Mouse (Mus musculus) forebrain, postnatal 0 days (tissue): Measurements from ENCODE around the gene Nxph1. TPM values are rescaled to one million over a fixed set of nuclear protein-coding genes. Genes with fewer than 3 reads are reported as not detected.

Experiments used
- ATAC-seq: fragments of 200-750 bp; cut with Nextera tagmentation; 2 replicates; pipeline ENCODE4 v1.8.0; 2017; ENCODE audit warnings: mild to moderate bottlenecking, moderate library complexity
- DNase-seq: peaks from one replicate; pipeline ENCODE4 v3.0.0-alpha.2; 2015
- H3K27ac ChIP-seq: fragments of 300-500 bp; sonication (generic); 2 replicates; pipeline ENCODE4 v1.5.1; 2014; ENCODE audit warnings: low read depth, mild to moderate bottlenecking, antibody characterized with exemption, low read length, moderate library complexity, mixed read lengths
- H3K27me3 ChIP-seq: fragments of 300-500 bp; sonication (generic); 2 replicates; pipeline ENCODE4 v1.6.1; 2014; ENCODE audit warnings: mild to moderate bottlenecking, low read length, mixed read lengths; ENCODE audit not compliant: insufficient read depth
- H3K36me3 ChIP-seq: fragments of 300-500 bp; sonication (generic); 2 replicates; pipeline ENCODE4 v1.6.1; 2014; ENCODE audit warnings: mild to moderate bottlenecking, moderate library complexity; ENCODE audit not compliant: insufficient read depth
- H3K4me1 ChIP-seq: fragments of 300-500 bp; sonication (generic); 2 replicates; pipeline ENCODE4 v1.6.1; 2014; ENCODE audit warnings: antibody characterized with exemption; ENCODE audit not compliant: insufficient read depth
- H3K4me2 ChIP-seq: fragments of 300-500 bp; sonication (generic); 2 replicates; pipeline ENCODE4 v1.6.1; 2014; ENCODE audit warnings: low read depth, mild to moderate bottlenecking, moderate library complexity
- H3K4me3 ChIP-seq: fragments of 300-500 bp; sonication (generic); 2 replicates; pipeline ENCODE4 v1.5.1; 2014; ENCODE audit warnings: low read depth, low read length, mixed read lengths
- H3K9ac ChIP-seq: fragments of 300-500 bp; sonication (generic); 2 replicates; pipeline ENCODE4 v1.6.1; 2014; ENCODE audit warnings: mild to moderate bottlenecking
- H3K9me3 ChIP-seq: fragments of 300-500 bp; sonication (generic); 2 replicates; pipeline ENCODE4 v1.6.1; 2016; ENCODE audit warnings: low read length
- CTCF ChIP-seq: sonication (generic); IDR thresholded peaks from 2 replicates; pipeline ENCODE4 v1.5.1; 2016; ENCODE audit warnings: antibody characterized with exemption, control low read depth, low read depth
- WGBS: fragments of 180-500 bp; shearing (Covaris S2); extraction: QIAGEN DNeasy Blood & Tissue Kit; methylation state at CpG from one replicate; pipeline ENCODE4 v1.1.7; 2014; 5-methylcytosine and 5-hydroxymethylcytosine counted together
- polyA plus RNA-seq: library from polyadenylated mRNA; unstranded; fragments of >200 nt; fragmentation: Nextera tagmentation; extraction: Ambion mirVana; gene quantifications from 2 replicates; pipeline ENCODE4 v1.2.1, GENCODE M21; 2015
- total RNA-seq: library from RNA; depleted of rRNA; stranded (reverse); fragments of >200 nt; gene quantifications from 2 replicates; pipeline ENCODE4 v1.2.3, GENCODE M21; 2014; rRNA removed

The Nxph1 gene
- total RNA-seq (50.4 and 59.5 TPM in 2 replicates), polyA plus RNA-seq (67.0 and 78.8 TPM in 2 replicates)

DNA sequence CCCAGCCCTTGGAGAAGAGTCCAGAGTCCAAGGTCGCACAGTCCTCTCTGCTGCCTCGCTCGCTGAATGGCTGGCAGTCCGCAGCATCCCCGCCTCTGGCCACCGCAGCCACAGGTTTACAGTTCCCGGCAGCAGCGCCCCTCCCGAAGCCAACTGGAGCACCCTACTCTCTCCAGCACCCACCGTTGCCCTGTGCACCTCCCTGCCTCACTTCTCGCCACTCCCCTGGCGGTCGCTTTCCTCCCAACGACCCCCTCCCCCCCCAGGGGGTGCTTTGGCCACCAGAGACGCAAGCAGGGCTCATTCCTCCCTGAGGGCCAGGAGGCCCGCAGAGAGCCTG lies at the start of gene Nxph1:
Gene Nxph1 (plus strand): TSS at position 301 of the 340 bp plus-strand sequence.
- peaks cover 33% of the 10 kb centered on the region for H3K27me3 ChIP-seq
- peak within 1 kb of the TSS; percentile 89 for H3K4me2 ChIP-seq
- H3K4me1 ChIP-seq: peaks cover 24% of the 10 kb centered on the region; the same call in 1 of the 2 replicates
- peak within 1 kb of the TSS; percentile 75 for H3K27ac ChIP-seq
- H3K9ac ChIP-seq: peak within 1 kb of the TSS; percentile 54
- ATAC-seq (peak; percentile 18), DNase-seq (no peak)
- peak within 1 kb of the TSS; percentile 50 for H3K4me3 ChIP-seq
- no peaks in the 10 kb centered on the region for H3K9me3 ChIP-seq
- no peak for TF ChIP-seq CTCF
- no peaks in the 10 kb centered on the region for H3K36me3 ChIP-seq
- WGBS: 1% methylated on average over 16 of the region's 16 CpGs

DNA sequence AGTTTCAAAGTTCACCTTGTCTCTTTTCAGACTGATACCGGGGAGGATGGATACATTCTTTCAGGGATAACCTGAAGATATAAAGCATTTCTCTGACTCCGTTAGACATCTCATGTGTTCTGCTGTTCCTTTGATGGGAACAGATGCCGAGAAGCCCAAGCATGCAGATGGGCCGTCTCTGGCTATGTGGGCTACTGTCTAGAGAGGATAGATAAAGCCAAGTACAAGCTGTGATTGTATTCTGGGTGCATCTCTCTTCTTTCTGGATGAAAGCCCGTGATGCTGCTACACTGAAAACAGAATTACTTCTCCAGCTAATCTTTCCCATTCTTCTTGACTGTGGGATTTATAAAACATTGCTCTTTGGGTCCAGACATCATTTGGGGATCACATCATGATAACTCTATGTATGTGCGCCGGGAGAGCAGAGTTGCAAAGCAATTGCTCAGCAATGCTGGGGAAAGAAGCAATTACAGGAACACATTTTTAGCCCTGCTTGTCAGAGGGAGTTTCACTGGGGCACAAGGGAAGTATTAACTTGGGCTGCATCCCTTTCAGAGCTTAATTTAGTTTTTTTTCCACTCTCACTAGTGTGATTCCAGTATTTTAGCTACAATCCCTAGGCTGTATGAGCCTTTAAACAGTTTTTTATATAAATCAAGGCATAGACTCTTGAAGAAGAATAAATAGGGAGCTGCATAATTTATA lies 48.1 kb upstream of the Nxph1 start:
- H3K36me3 ChIP-seq: no peaks in the 10 kb centered on the region
- H3K9ac ChIP-seq: no peak overlapping the region
- ATAC-seq (peak; percentile 88), DNase-seq (peak; percentile 44)
- TF ChIP-seq CTCF: no peak
- H3K27me3 ChIP-seq: no peaks in the 10 kb centered on the region
- 40% methylated on average over 7 of the region's 7 CpGs for WGBS
- H3K4me2 ChIP-seq: no peak overlapping the region
- no peak overlapping the region for H3K4me3 ChIP-seq
- H3K4me1 ChIP-seq: 0 out of 2 replicates have a peak, but pooled peaks cover 5% of the 10 kb centered on the region
- H3K27ac ChIP-seq: no peak overlapping the region
- H3K9me3 ChIP-seq: no peaks in the 10 kb centered on the region

DNA sequence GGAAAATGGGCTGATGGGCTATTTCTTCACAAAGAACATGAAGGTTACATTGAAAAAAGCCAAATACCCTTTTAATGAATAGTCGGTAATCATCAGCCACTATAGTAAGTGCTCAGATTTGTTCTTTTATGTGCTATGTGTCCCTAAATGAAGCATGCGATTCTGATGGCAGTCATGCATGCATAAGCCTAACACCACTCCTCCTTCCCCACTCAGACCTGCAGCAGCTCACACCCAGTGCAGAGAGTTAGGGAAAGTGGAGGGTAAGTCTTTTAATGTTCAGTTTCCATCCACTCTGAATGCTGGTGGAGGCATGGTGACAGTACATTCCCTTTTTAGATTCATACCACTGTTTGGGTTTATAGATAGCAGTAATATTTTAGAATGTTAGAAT lies 47.5 kb upstream of the Nxph1 start:
- DNase-seq (no peak), ATAC-seq (no peak)
- Histone ChIP-seq H3K27ac (no peak overlapping the region), H3K4me2 (no peak overlapping the region), H3K4me3 (no peak overlapping the region), H3K9ac (no peak overlapping the region), H3K36me3 (no peaks in the 10 kb centered on the region), H3K9me3 (no peaks in the 10 kb centered on the region), H3K4me1 (0 out of 2 replicates have a peak, but pooled peaks cover 5% of the 10 kb centered on the region), H3K27me3 (no peaks in the 10 kb centered on the region)
- no peak for TF ChIP-seq CTCF
- WGBS: 14% methylated on average over 2 of the region's 2 CpGs

GRCm38 (mm10) chr6:8907917-8908316 lies 40.3 kb upstream of the Nxph1 start:
- no peaks in the 10 kb centered on the region for H3K36me3 ChIP-seq
- H3K27me3 ChIP-seq: no peaks in the 10 kb centered on the region
- no peaks in the 10 kb centered on the region for H3K9me3 ChIP-seq
- no peak for TF ChIP-seq CTCF
- H3K4me2 ChIP-seq: no peak overlapping the region
- 70% methylated on average over 3 of the region's 3 CpGs for WGBS
- no peaks in the 10 kb centered on the region for H3K4me1 ChIP-seq
- ATAC-seq (no peak), DNase-seq (no peak)
- H3K9ac ChIP-seq: no peak overlapping the region
- no peak overlapping the region for H3K4me3 ChIP-seq
- H3K27ac ChIP-seq: no peak overlapping the region

GRCm38 (mm10) chr6:8913404-8913803 lies 34.8 kb upstream of the Nxph1 start:
- ATAC-seq (no peak), DNase-seq (no peak)
- H3K27me3 ChIP-seq: no peaks in the 10 kb centered on the region
- no peak overlapping the region for H3K9ac ChIP-seq
- no peaks in the 10 kb centered on the region for H3K36me3 ChIP-seq
- H3K27ac ChIP-seq: no peak overlapping the region
- no peaks in the 10 kb centered on the region for H3K9me3 ChIP-seq
- TF ChIP-seq CTCF: no peak
- H3K4me2 ChIP-seq: no peak overlapping the region
- H3K4me1 ChIP-seq: no peaks in the 10 kb centered on the region
- H3K4me3 ChIP-seq: no peak overlapping the region

GRCm38 (mm10) chr6:8914682-8915081 lies 33.5 kb upstream of the Nxph1 start:
- Histone ChIP-seq H3K4me1 (no peaks in the 10 kb centered on the region), H3K4me2 (no peak overlapping the region), H3K9ac (no peak overlapping the region), H3K4me3 (no peak overlapping the region), H3K27ac (no peak overlapping the region), H3K9me3 (no peaks in the 10 kb centered on the region), H3K36me3 (no peaks in the 10 kb centered on the region), H3K27me3 (no peaks in the 10 kb centered on the region)
- DNase-seq (no peak), ATAC-seq (no peak)
- no peak for TF ChIP-seq CTCF
- WGBS: 85% methylated on average over 3 of the region's 3 CpGs

GRCm38 (mm10) chr6:8924481-8924880 lies 23.8 kb upstream of the Nxph1 start:
- DNase-seq: no peak
- no peak for ATAC-seq
- Histone ChIP-seq H3K4me1 (no peaks in the 10 kb centered on the region), H3K4me2 (no peak overlapping the region), H3K36me3 (no peaks in the 10 kb centered on the region), H3K27me3 (no peaks in the 10 kb centered on the region), H3K27ac (no peak overlapping the region), H3K9me3 (no peaks in the 10 kb centered on the region), H3K9ac (no peak overlapping the region), H3K4me3 (no peak overlapping the region)
- 55% methylated on average over 6 of the region's 6 CpGs for WGBS
- TF ChIP-seq CTCF: no peak
